In genomic region chr5:136988420-136988819, GRCm38 (mm10) we compare ENCODE assay signal across 8 mouse cellular contexts. TPM values are rescaled to one million over a fixed set of nuclear protein-coding genes. Genes with fewer than 3 reads are reported as not detected.
DNase-seq lines count a peak whose midpoint lies in the region; ATAC-seq and TF ChIP-seq lines count a peak whose summit lies in the region.

No protein-coding gene starts in this region.

- WGBS in forebrain, embryonic 12.5 days = 66% methylated on average over 7 of the region's 7 CpGs
- WGBS in intestine, embryonic 16.5 days = 53% methylated on average over 7 of the region's 7 CpGs

- peak overlapping the region; percentile 96 for H3K4me2 ChIP-seq in forebrain, embryonic 12.5 days
- H3K4me2 ChIP-seq in intestine, embryonic 16.5 days (ENCODE audit: low read depth, low read length) = peak overlapping the region; percentile 88

- no peak for TF ChIP-seq EP300 in ES-Bruce4 (IDR thresholded peaks at IDR 0.05; ENCODE audit: insufficient read depth, low read depth, low read length)

- ATAC-seq in forebrain, embryonic 12.5 days (ENCODE audit: low FRiP score) = no peak
- ATAC-seq in intestine, embryonic 16.5 days = no peak

- H3K27ac ChIP-seq in ES-Bruce4 (ENCODE audit: insufficient read depth, low read length) = no peak overlapping the region
- H3K27ac ChIP-seq in forebrain, embryonic 12.5 days = 0 out of 2 replicates have a peak overlapping the region, but pooled peaks have one; percentile 5
- no peak overlapping the region for H3K27ac ChIP-seq in intestine, embryonic 16.5 days (ENCODE audit: low read length)

- peaks cover 6% of the 10 kb centered on the region; the same call in 1 of the 2 replicates for H3K36me3 ChIP-seq in ES-Bruce4 (ENCODE audit: control insufficient read depth, insufficient read depth, low read length, poor library complexity, severe bottlenecking)
- peaks cover 59% of the 10 kb centered on the region for H3K36me3 ChIP-seq in forebrain, embryonic 12.5 days (replicated peaks)
- H3K36me3 ChIP-seq in intestine, embryonic 16.5 days (ENCODE audit: control insufficient read depth, insufficient read depth, low read length) = peaks cover 17% of the 10 kb centered on the region

- H3K9me3 ChIP-seq in ES-Bruce4 (replicated peaks; ENCODE audit: control insufficient read depth, insufficient read depth, low read length, poor library complexity, severe bottlenecking) = no peaks in the 10 kb centered on the region
- no peaks in the 10 kb centered on the region for H3K9me3 ChIP-seq in forebrain, embryonic 12.5 days
- H3K9me3 ChIP-seq in intestine, embryonic 16.5 days (ENCODE audit: control insufficient read depth, low read length) = no peaks in the 10 kb centered on the region

- DNase-seq in gastrocnemius, postnatal 10 days = peak; percentile 38
- no peak for DNase-seq in gastrocnemius, postnatal 25 days
- DNase-seq in lung, postnatal 10 days = peak; percentile 59
- DNase-seq in ovary, postnatal 36 days (ENCODE audit: low spot score) = no peak
- no peak for DNase-seq in natural killer cell, adult 2 months (ENCODE audit: low spot score in 2 of 2)

- peak overlapping the region; percentile 93 for H3K9ac ChIP-seq in ES-Bruce4 (ENCODE audit: low read depth, poor library complexity, severe bottlenecking)
- H3K9ac ChIP-seq in forebrain, embryonic 12.5 days = peak overlapping the region; percentile 95
- peak overlapping the region; percentile 97; the same call in 1 of the 2 replicates for H3K9ac ChIP-seq in intestine, embryonic 16.5 days (ENCODE audit: low read depth, low read length)

- no peaks in the 10 kb centered on the region for H3K27me3 ChIP-seq in ES-Bruce4 (ENCODE audit: control insufficient read depth, insufficient read depth, low read length, poor library complexity, severe bottlenecking)
- no peaks in the 10 kb centered on the region for H3K27me3 ChIP-seq in forebrain, embryonic 12.5 days
- no peaks in the 10 kb centered on the region for H3K27me3 ChIP-seq in intestine, embryonic 16.5 days (replicated peaks; ENCODE audit: control insufficient read depth, insufficient read depth, low read length)

- H3K4me3 ChIP-seq in ES-Bruce4 (ENCODE audit: low read depth, low read length) = no peak overlapping the region
- H3K4me3 ChIP-seq in forebrain, embryonic 12.5 days (replicated peaks) = peak overlapping the region; percentile 88
- H3K4me3 ChIP-seq in intestine, embryonic 16.5 days (ENCODE audit: low read length) = peak overlapping the region; percentile 94; the same call in 1 of the 2 replicates

- no peak for TF ChIP-seq POLR2A in ES-Bruce4 (IDR thresholded peaks at IDR 0.05; ENCODE audit: insufficient read depth, low read length)

- H3K4me1 ChIP-seq in ES-Bruce4 (ENCODE audit: control insufficient read depth, insufficient read depth, low read length) = peaks cover 3% of the 10 kb centered on the region
- peaks cover 21% of the 10 kb centered on the region for H3K4me1 ChIP-seq in forebrain, embryonic 12.5 days
- peaks cover 14% of the 10 kb centered on the region for H3K4me1 ChIP-seq in intestine, embryonic 16.5 days (ENCODE audit: control insufficient read depth, insufficient read depth, low read length)

- no peak for TF ChIP-seq CTCF in ES-Bruce4 (IDR thresholded peaks at IDR 0.05; ENCODE audit: low read depth, low read length)

RNA-seq across cellular contexts. Expression of gene Znhit1, which starts 0.6 kb away (rescaled TPM):
- total RNA-seq in gastrocnemius, postnatal 10 days (2021) = 10 to 100 TPM; 39.8 to 41.8 TPM
- total RNA-seq in gastrocnemius, postnatal 25 days (2021) = 10 to 100 TPM; 61.4 to 70.4 TPM
- 26.6 and 27.0 TPM in 2 replicates for polyA plus RNA-seq in ES-Bruce4 (2011; ENCODE audit: insufficient read depth, insufficient read length, low read depth, missing spikeins)
- polyA plus RNA-seq in forebrain, embryonic 12.5 days (2016; fragmentation: Nextera tagmentation; extraction: Ambion mirVana) = 97.9 and 102 TPM in 2 replicates
- 114 and 120 TPM in 2 replicates for polyA plus RNA-seq in intestine, embryonic 16.5 days (2015; fragmentation: Nextera tagmentation; extraction: Ambion mirVana)

RNA-seq across cellular contexts. Expression of gene Plod3, which starts 1.6 kb away (rescaled TPM):
- total RNA-seq in gastrocnemius, postnatal 10 days (2021) = 10 to 100 TPM; 21.3 to 33.5 TPM
- 10 to 100 TPM; 20.9 to 23.6 TPM for total RNA-seq in gastrocnemius, postnatal 25 days (2021)
- polyA plus RNA-seq in ES-Bruce4 (2011; ENCODE audit: insufficient read depth, insufficient read length, low read depth, missing spikeins) = 29.3 and 33.9 TPM in 2 replicates
- 34.5 and 36.4 TPM in 2 replicates for polyA plus RNA-seq in forebrain, embryonic 12.5 days (2016; fragmentation: Nextera tagmentation; extraction: Ambion mirVana)
- 40.7 and 44.4 TPM in 2 replicates for polyA plus RNA-seq in intestine, embryonic 16.5 days (2015; fragmentation: Nextera tagmentation; extraction: Ambion mirVana)

RNA-seq across cellular contexts. Expression of gene Cldn15, which starts 22.0 kb away (rescaled TPM):
- 1 to 10 TPM; 2.5 to 2.6 TPM for total RNA-seq in gastrocnemius, postnatal 10 days (2021)
- 1 to 10 TPM in 1 of 2 experiments, under 1 TPM in 1; 0.67 to 3.3 TPM for total RNA-seq in gastrocnemius, postnatal 25 days (2021)
- polyA plus RNA-seq in ES-Bruce4 (2011; ENCODE audit: insufficient read depth, insufficient read length, low read depth, missing spikeins) = not detected in 2 replicates
- polyA plus RNA-seq in forebrain, embryonic 12.5 days (2016; fragmentation: Nextera tagmentation; extraction: Ambion mirVana) = 0.27 and 0.50 TPM in 2 replicates
- 34.8 and 36.6 TPM in 2 replicates for polyA plus RNA-seq in intestine, embryonic 16.5 days (2015; fragmentation: Nextera tagmentation; extraction: Ambion mirVana)

RNA-seq across cellular contexts. Expression of gene Fis1, which starts 35.3 kb away (rescaled TPM):
- 100 to 1,000 TPM; 151 to 154 TPM for total RNA-seq in gastrocnemius, postnatal 10 days (2021)
- 100 to 1,000 TPM; 159 to 164 TPM for total RNA-seq in gastrocnemius, postnatal 25 days (2021)
- 87.8 and 97.5 TPM in 2 replicates for polyA plus RNA-seq in ES-Bruce4 (2011; ENCODE audit: insufficient read depth, insufficient read length, low read depth, missing spikeins)
- polyA plus RNA-seq in forebrain, embryonic 12.5 days (2016; fragmentation: Nextera tagmentation; extraction: Ambion mirVana) = 287 and 302 TPM in 2 replicates
- 271 and 281 TPM in 2 replicates for polyA plus RNA-seq in intestine, embryonic 16.5 days (2015; fragmentation: Nextera tagmentation; extraction: Ambion mirVana)

RNA-seq across cellular contexts. Expression of gene Vgf, which starts 37.8 kb away (rescaled TPM):
- under 1 TPM; 0.21 to 0.45 TPM for total RNA-seq in gastrocnemius, postnatal 10 days (2021)
- not detected for total RNA-seq in gastrocnemius, postnatal 25 days (2021)
- polyA plus RNA-seq in ES-Bruce4 (2011; ENCODE audit: insufficient read depth, insufficient read length, low read depth, missing spikeins) = 3.7 and 5.7 TPM in 2 replicates
- 0.68 and 0.92 TPM in 2 replicates for polyA plus RNA-seq in forebrain, embryonic 12.5 days (2016; fragmentation: Nextera tagmentation; extraction: Ambion mirVana)
- polyA plus RNA-seq in intestine, embryonic 16.5 days (2015; fragmentation: Nextera tagmentation; extraction: Ambion mirVana) = 0.50 and 0.64 TPM in 2 replicates

Comparison
In these comparisons a context has a peak if more than half of its experiments do, and no peak if none do; other contexts are left out.
1. DNase-seq: peak in gastrocnemius, postnatal 10 days (single experiment) and lung, postnatal 10 days (single experiment); none in gastrocnemius, postnatal 25 days (single experiment), ovary, postnatal 36 days (single experiment) and natural killer cell, adult 2 months (0 of 2).
2. RNA of gene Cldn15, which starts 22.0 kb away (polyA plus RNA-seq): 34.8 to 36.6 TPM in intestine, embryonic 16.5 days; 0.27 to 0.50 TPM in forebrain, embryonic 12.5 days and not detected in ES-Bruce4; every median in the first group is over 10 times any median in the second.
3. Peak in every context shown above with its lines, with median percentiles within 50 percentile points of each other: H3K9ac ChIP-seq.